Mouse (Mus musculus) CH12.LX (cell line): ENCODE measurements at regions not wholly inside any gene's neighbourhood (a gene's known extent, or its start where the extent isn't known, plus 50 kb on each side); places are given as distances from the start of the nearest gene placed in this dataset.

ENCODE experiments used
- DNase-seq: peaks from one replicate; pipeline ENCODE4 v3.0.0-alpha.2; 2013; ENCODE audit errors: extremely low read depth
- H3K27ac ChIP-seq: 2 replicates; pipeline ENCODE4 v1.5.1; 2012; ENCODE audit warnings: low read depth, mild to moderate bottlenecking, control low read depth, moderate library complexity; ENCODE audit not compliant: insufficient read depth
- H3K27me3 ChIP-seq: replicated peaks from 2 replicates; pipeline ENCODE3; 2012; ENCODE audit warnings: inconsistent platforms
- H3K36me3 ChIP-seq, 2 experiments: replicated peaks in 1 of 2; 2 replicates each; pipeline versions ENCODE3 to v1.6.1; 2012; ENCODE audit warnings: inconsistent platforms in 1 of 2, low read length in 1 of 2, mild to moderate bottlenecking in 1 of 2, mixed read lengths in 1 of 2, moderate library complexity in 1 of 2; ENCODE audit not compliant: control insufficient read depth in 1 of 2, insufficient read depth in 1 of 2
- H3K4me1 ChIP-seq, 2 experiments: 2 replicates each; pipeline ENCODE4 v1.6.1; 2012; ENCODE audit warnings: inconsistent platforms in 1 of 2, moderate library complexity in 1 of 2; ENCODE audit not compliant: insufficient read depth in 2 of 2, control insufficient read depth in 1 of 2
- H3K4me2 ChIP-seq: 2 replicates; pipeline ENCODE4 v1.6.1; 2012; ENCODE audit warnings: low read depth, mild to moderate bottlenecking, control low read depth; ENCODE audit not compliant: poor library complexity, insufficient read depth, severe bottlenecking
- H3K4me3 ChIP-seq, 3 experiments: fragments of 150-350 bp in 1 of 3; sonication (generic) in 1 of 3; replicated peaks in 1 of 3; 2 replicates each; pipeline versions ENCODE3 to v1.5.1; 2011 to 2012; ENCODE audit warnings: low read depth in 2 of 3, low read length in 2 of 3, mild to moderate bottlenecking in 2 of 3, moderate library complexity in 2 of 3, control low read depth in 1 of 3, improper control_type of control experiment in 1 of 3, inconsistent platforms in 1 of 3, mixed read lengths in 1 of 3; ENCODE audit not compliant: poor library complexity in 1 of 3
- H3K79me2 ChIP-seq: replicated peaks from 2 replicates; pipeline ENCODE4 v1.6.1; 2012; ENCODE audit warnings: mild to moderate bottlenecking, moderate library complexity; ENCODE audit not compliant: control insufficient read depth, poor library complexity, insufficient read depth, severe bottlenecking; ENCODE audit errors: extremely low read depth
- H3K9ac ChIP-seq: 2 replicates; pipeline ENCODE4 v1.6.1; 2012; ENCODE audit warnings: low read depth, mild to moderate bottlenecking, control low read depth, moderate library complexity; ENCODE audit not compliant: insufficient read depth
- H3K9me3 ChIP-seq: replicated peaks from 2 replicates; pipeline ENCODE3; 2012; ENCODE audit warnings: low read length, inconsistent platforms, mixed read lengths
- BHLHE40 ChIP-seq: IDR thresholded peaks from 2 replicates; pipeline ENCODE4 v1.6.1; 2011; ENCODE audit warnings: mild to moderate bottlenecking, low read depth, low read length, improper control_type of control experiment
- CHD1 ChIP-seq: IDR thresholded peaks from 2 replicates; pipeline ENCODE4 v1.6.1; 2012; ENCODE audit warnings: low read depth, low read length, improper control_type of control experiment, inconsistent platforms
- CHD2 ChIP-seq: IDR thresholded peaks from 2 replicates; pipeline ENCODE4 v1.6.1; 2011; ENCODE audit warnings: low read length, improper control_type of control experiment
- ELF1 ChIP-seq: IDR thresholded peaks from 2 replicates; pipeline ENCODE4 v1.6.1; 2014; ENCODE audit warnings: low read depth, mild to moderate bottlenecking, inconsistent platforms, low read length, improper control_type of control experiment
- EP300 ChIP-seq: IDR thresholded peaks from 2 replicates; pipeline ENCODE4 v1.6.1; 2011; ENCODE audit warnings: low read length, improper control_type of control experiment
- ETS1 ChIP-seq: conservative IDR thresholded peaks from 2 replicates; pipeline ENCODE4 v1.6.1; 2012; ENCODE audit warnings: low read depth, mild to moderate bottlenecking, inconsistent platforms, low read length, improper control_type of control experiment, moderate library complexity
- JUN ChIP-seq: IDR thresholded peaks from 2 replicates; pipeline ENCODE4 v1.6.1; 2011; ENCODE audit warnings: low read depth, mild to moderate bottlenecking, low read length, improper control_type of control experiment, moderate library complexity; ENCODE audit not compliant: insufficient read depth
- JUND ChIP-seq: conservative IDR thresholded peaks from 2 replicates; pipeline ENCODE4 v1.6.1; 2011; ENCODE audit warnings: low read depth, low read length, improper control_type of control experiment
- MAFK ChIP-seq: IDR thresholded peaks from 2 replicates; pipeline ENCODE4 v1.6.1; 2011; ENCODE audit warnings: low read length, improper control_type of control experiment; ENCODE audit not compliant: insufficient replicate concordance
- MYC ChIP-seq: IDR thresholded peaks from 2 replicates; pipeline ENCODE4 v1.6.1; 2011; ENCODE audit warnings: low read depth, mild to moderate bottlenecking, improper control_type of control experiment, low read length
- NELFE ChIP-seq: IDR thresholded peaks from 2 replicates; pipeline ENCODE4 v1.6.1; 2011; ENCODE audit warnings: low read depth, low read length, improper control_type of control experiment
- POLR2AphosphoS2 ChIP-seq: IDR thresholded peaks from 2 replicates; pipeline ENCODE4 v1.6.1; 2011; ENCODE audit warnings: low read depth, low read length, improper control_type of control experiment
- TBP ChIP-seq: conservative IDR thresholded peaks from 2 replicates; pipeline ENCODE4 v1.6.1; 2011; ENCODE audit warnings: low read depth, low read length, improper control_type of control experiment
- UBTF ChIP-seq: IDR thresholded peaks from 2 replicates; pipeline ENCODE4 v1.6.1; 2012; ENCODE audit warnings: low read depth, mild to moderate bottlenecking, inconsistent platforms, low read length, improper control_type of control experiment, moderate library complexity
- USF1 ChIP-seq: IDR thresholded peaks from 2 replicates; pipeline ENCODE4 v1.6.1; 2014; ENCODE audit warnings: low read depth, mild to moderate bottlenecking, inconsistent platforms, low read length, improper control_type of control experiment
- ZNF384 ChIP-seq: IDR thresholded peaks from 2 replicates; pipeline ENCODE4 v1.6.1; 2012; ENCODE audit warnings: low read depth, low read length, improper control_type of control experiment, inconsistent platforms
- dilution Hi-C: fragments of 300-500 bp; cut with MboI; formaldehyde crosslinking; loops from 2 replicates; pipeline ENCODE4 v1.14.3; 2020; ENCODE audit warnings: low sequenced_read_pairs; ENCODE audit not compliant: extremely low pct_unique_long_range_greater_than_20kb, extremely low pct_ligation_motif_present
- in situ Hi-C: fragments of 300-500 bp; cut with MboI; formaldehyde crosslinking; loops from 3 replicates; pipeline ENCODE4 v1.14.3; 2019; ENCODE audit warnings: low sequenced_read_pairs, low pct_ligation_motif_present, low pct_unique_long_range_greater_than_20kb, mixed read lengths

- Histone ChIP-seq H3K79me2 (no peaks in the 10 kb centered on the region), H3K4me3 (no peak overlapping the region), H3K27me3 (peaks cover 17% of the 10 kb centered on the region), H3K4me2 (no peak overlapping the region), H3K27ac (no peak overlapping the region), H3K36me3 (no peaks in the 10 kb centered on the region), H3K4me1 (no peaks in the 10 kb centered on the region), H3K9me3 (peaks cover 5% of the 10 kb centered on the region), H3K9ac (no peak overlapping the region)
- TF ChIP-seq JUND, result no peak
- in situ Hi-C loops (no loop called here), dilution Hi-C loops (no loop called here)
- no peak for DNase-seq
Observed at GRCm38 (mm10) chr14:64588561-64588960, 484.5 kb downstream of the Prss52 start.

DNA sequence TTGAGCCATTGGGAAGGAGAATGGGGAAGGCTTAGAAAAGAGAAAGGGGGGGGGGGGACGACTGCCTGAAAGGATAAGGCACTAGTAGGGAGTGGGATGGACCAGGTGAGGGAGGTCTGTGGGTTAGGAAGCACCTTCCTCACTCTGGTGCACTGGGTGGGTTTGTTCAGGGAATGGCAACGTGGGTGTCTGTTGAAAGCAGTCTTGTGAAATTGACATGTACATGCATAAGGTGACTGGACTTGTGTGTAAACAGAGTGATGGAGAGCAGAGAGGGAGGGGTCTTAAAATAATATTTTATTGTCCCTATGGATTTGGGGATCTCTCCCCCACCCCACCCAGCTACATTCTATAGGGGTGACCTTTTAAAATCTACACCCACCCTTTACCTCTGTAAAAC is 485.0 kb downstream of the Prss52 start:
- in situ Hi-C loops, result no loop called here
- H3K27me3 ChIP-seq, result peaks cover 17% of the 10 kb centered on the region
- H3K9me3 ChIP-seq, result peaks cover 5% of the 10 kb centered on the region
- no peak overlapping the region for H3K9ac ChIP-seq
- DNase-seq, result no peak
- H3K27ac ChIP-seq, result no peak overlapping the region
- no peaks in the 10 kb centered on the region for H3K79me2 ChIP-seq
- H3K4me1 ChIP-seq, result no peaks in the 10 kb centered on the region
- no peak overlapping the region for H3K4me2 ChIP-seq
- no peak for TF ChIP-seq MYC
- TF ChIP-seq UBTF, result no peak
- TF ChIP-seq CHD2, result no peak
- no peak for TF ChIP-seq ZNF384
- TF ChIP-seq ELF1, result no peak
- TF ChIP-seq POLR2AphosphoS2, result no peak
- no peak for TF ChIP-seq EP300
- no peak for TF ChIP-seq JUN
- TF ChIP-seq USF1, result no peak
- no peak for TF ChIP-seq BHLHE40
- no peak for TF ChIP-seq NELFE
- TF ChIP-seq MAFK, result no peak
- no peak for TF ChIP-seq TBP
- TF ChIP-seq ETS1, result no peak
- no peak for TF ChIP-seq CHD1
- no peaks in the 10 kb centered on the region for H3K36me3 ChIP-seq
- H3K4me3 ChIP-seq, result no peak overlapping the region
- dilution Hi-C loops, result no loop called here
